Mouse (Mus musculus) CD4-positive, CD25-positive, alpha-beta regulatory T cell, adult 4 months (primary cell): ENCODE data around the gene Prdm16. TPM values are rescaled to one million over a fixed set of nuclear protein-coding genes. Genes with fewer than 3 reads are reported as not detected.

Experiments
- ATAC-seq: one replicate; pipeline ENCODE4 v1.8.0; 2017
- polyA plus RNA-seq, 2 experiments: library from polyadenylated mRNA; unstranded; fragments of 100-300 nt; shearing (Covaris generic); gene quantifications; one replicate each; pipeline ENCODE4 v1.2.1; 2017

The Prdm16 gene
- polyA plus RNA-seq, 2 experiments from 2014 or later, result 2.2 to 2.7 TPM

- ATAC-seq, result no peak
These were observed 164.1 kb downstream of the Prdm16 start for GRCm38 (mm10) chr4:154472569-154472968.

- ATAC-seq, result no peak
These were observed 165.1 kb downstream of the Prdm16 start for GRCm38 (mm10) chr4:154471447-154472101.

- no peak for ATAC-seq
These were observed 170.4 kb downstream of the Prdm16 start for GRCm38 (mm10) chr4:154466305-154466704.

- ATAC-seq, result no peak
These were observed 171.6 kb downstream of the Prdm16 start for GRCm38 (mm10) chr4:154465123-154465522.

GRCm38 (mm10) chr4:154460021-154460420, 176.7 kb downstream of the Prdm16 start:
- no peak for ATAC-seq

GRCm38 (mm10) chr4:154457756-154458155, 178.9 kb downstream of the Prdm16 start:
- ATAC-seq, result no peak

- ATAC-seq, result no peak
These were observed 180.3 kb downstream of the Prdm16 start for GRCm38 (mm10) chr4:154456265-154456822.

- ATAC-seq, result no peak
These were observed 186.2 kb downstream of the Prdm16 start for GRCm38 (mm10) chr4:154450441-154450840.

GRCm38 (mm10) chr4:154450036-154450435, 186.6 kb downstream of the Prdm16 start:
- no peak for ATAC-seq

- no peak for ATAC-seq
These were observed 187.3 kb downstream of the Prdm16 start for GRCm38 (mm10) chr4:154449343-154449742.

GRCm38 (mm10) chr4:154445721-154446120, 191.0 kb downstream of the Prdm16 start:
- no peak for ATAC-seq

GRCm38 (mm10) chr4:154442645-154443304, 193.9 kb downstream of the Prdm16 start:
- no peak for ATAC-seq

- no peak for ATAC-seq
These were observed 197.1 kb downstream of the Prdm16 start for GRCm38 (mm10) chr4:154439455-154440052.

GRCm38 (mm10) chr4:154438610-154439009, 198.1 kb downstream of the Prdm16 start:
- ATAC-seq, result no peak

GRCm38 (mm10) chr4:154429770-154430169, 206.9 kb downstream of the Prdm16 start:
- ATAC-seq, result no peak

GRCm38 (mm10) chr4:154426901-154427300, 209.8 kb downstream of the Prdm16 start:
- no peak for ATAC-seq

GRCm38 (mm10) chr4:154425284-154425683, 211.4 kb downstream of the Prdm16 start:
- no peak for ATAC-seq

GRCm38 (mm10) chr4:154424681-154425080, 212.0 kb downstream of the Prdm16 start:
- no peak for ATAC-seq

GRCm38 (mm10) chr4:154422431-154422913, 214.2 kb downstream of the Prdm16 start:
- no peak for ATAC-seq

- no peak for ATAC-seq
These were observed 215.9 kb downstream of the Prdm16 start for GRCm38 (mm10) chr4:154420749-154421148.

GRCm38 (mm10) chr4:154419766-154420165, 216.9 kb downstream of the Prdm16 start:
- ATAC-seq, result no peak

- ATAC-seq, result no peak
These were observed 217.7 kb downstream of the Prdm16 start for GRCm38 (mm10) chr4:154418993-154419392.

- no peak for ATAC-seq
These were observed 218.3 kb downstream of the Prdm16 start for GRCm38 (mm10) chr4:154418327-154418744.
